Mouse (Mus musculus): ENCODE measurements around the gene Gm10428.
"Not testable (repeated sequence)": the region's sequence is repeated elsewhere in the genome, so short reads cannot be mapped to it uniquely, and the experiment has no call there.

Gene Gm10428

GRCm38 (mm10) chr11:62752780-62753179, at the start of gene Gm10428:
TSS of gene Gm10428 (plus strand) at chr11:62753100.
- no peak for DNase-seq

GRCm38 (mm10) chr11:62706141-62706540, 46.8 kb upstream of the Gm10428 start:
- DNase-seq: no peak

- DNase-seq: no peak
These were observed 44.6 kb upstream of the Gm10428 start for GRCm38 (mm10) chr11:62708252-62708651.

GRCm38 (mm10) chr11:62710657-62711056, 42.2 kb upstream of the Gm10428 start:
- DNase-seq: no peak

GRCm38 (mm10) chr11:62728276-62728675, 24.6 kb upstream of the Gm10428 start:
- DNase-seq: no peak

GRCm38 (mm10) chr11:62731311-62732021, 21.4 kb upstream of the Gm10428 start, which contains the start of gene Zfp287:
TSS of gene Zfp287 (minus strand) at chr11:62731905.
- peak; percentile 86 for DNase-seq

- no peak for DNase-seq
These were observed 20.9 kb upstream of the Gm10428 start for GRCm38 (mm10) chr11:62732022-62732387.

GRCm38 (mm10) chr11:62732665-62733064, 20.2 kb upstream of the Gm10428 start:
- DNase-seq: no peak

GRCm38 (mm10) chr11:62741186-62741585, 11.7 kb upstream of the Gm10428 start:
- no peak for DNase-seq

GRCm38 (mm10) chr11:62742261-62742957, 10.5 kb upstream of the Gm10428 start:
- DNase-seq: no peak

- peak; percentile 80 for DNase-seq
These were observed 8.8 kb upstream of the Gm10428 start for GRCm38 (mm10) chr11:62744103-62744502.

- DNase-seq: peak; percentile 85
These were observed 6.8 kb upstream of the Gm10428 start for GRCm38 (mm10) chr11:62746001-62746533.

- no peak for DNase-seq
These were observed 5.7 kb upstream of the Gm10428 start for GRCm38 (mm10) chr11:62747227-62747626.

- peak; percentile 25 for DNase-seq
These were observed 4.8 kb upstream of the Gm10428 start for GRCm38 (mm10) chr11:62748062-62748461.

GRCm38 (mm10) chr11:62749445-62749844, 3.5 kb upstream of the Gm10428 start:
- DNase-seq: not testable (repeated sequence)

GRCm38 (mm10) chr11:62752191-62752590, 709 bp upstream of the Gm10428 start:
- DNase-seq: no peak

- DNase-seq: peak; percentile 91
These were observed 3.7 kb downstream of the Gm10428 start for GRCm38 (mm10) chr11:62756456-62757142.

GRCm38 (mm10) chr11:62757143-62757507, 4.2 kb downstream of the Gm10428 start:
- no peak for DNase-seq

- DNase-seq: no peak
These were observed 5.0 kb downstream of the Gm10428 start for GRCm38 (mm10) chr11:62757906-62758305.

GRCm38 (mm10) chr11:62758491-62758890, 5.6 kb downstream of the Gm10428 start:
- no peak for DNase-seq

GRCm38 (mm10) chr11:62760755-62761457, 8.0 kb downstream of the Gm10428 start:
- no peak for DNase-seq

- no peak for DNase-seq
These were observed 23.6 kb downstream of the Gm10428 start for GRCm38 (mm10) chr11:62776510-62776909.

Measured in thymus, postnatal 14 days (tissue).